Mouse (Mus musculus) macrophage (primary cell): Measurements from ENCODE around the gene Elp4. TPM values are rescaled to one million over a fixed set of nuclear protein-coding genes. Genes with fewer than 3 reads are reported as not detected.

ENCODE experiments used
- H3K27ac ChIP-seq: fragments of 350-480 bp; formaldehyde crosslinking; 2 replicates; pipeline ENCODE4 v1.9.0; 2021
- H3K36me3 ChIP-seq: fragments of 350-480 bp; formaldehyde crosslinking; 2 replicates; pipeline ENCODE4 v1.9.0; 2021; ENCODE audit errors: inconsistent target
- H3K4me3 ChIP-seq: fragments of 350-480 bp; formaldehyde crosslinking; 2 replicates; pipeline ENCODE4 v1.9.0; 2021; ENCODE audit errors: inconsistent target
- H3K79me2 ChIP-seq: fragments of 350-480 bp; formaldehyde crosslinking; 2 replicates; pipeline ENCODE4 v1.9.0; 2021; ENCODE audit errors: inconsistent target
- WGBS: methylation state at CpG from one replicate; pipeline ENCODE4 v1.1.7; 2026; ENCODE audit warnings: inconsistent platforms; ENCODE audit not compliant: missing documents; 5-methylcytosine and 5-hydroxymethylcytosine counted together
- polyA plus RNA-seq: library from polyadenylated mRNA; stranded (reverse); fragments of 250-400 nt; gene quantifications from 3 replicates; pipeline ENCODE4 v1.2.4, GENCODE M21; 2018; ENCODE audit warnings: inconsistent platforms

The Elp4 gene
- polyA plus RNA-seq, 1 experiment from 2014 or later, result 3.1 TPM

GRCm38 (mm10) chr2:105687317-105687991 is 216.9 kb downstream of the Elp4 start:
- H3K4me3 ChIP-seq, result no peak overlapping the region

GRCm38 (mm10) chr2:105686363-105687316 is 217.7 kb downstream of the Elp4 start:
- Histone ChIP-seq H3K79me2 (no peaks in the 10 kb centered on the region), H3K27ac (no peak overlapping the region), H3K36me3 (no peaks in the 10 kb centered on the region), H3K4me3 (no peak overlapping the region)
- WGBS, result 9% methylated on average over 33 of the region's 36 CpGs

More at GRCm38 (mm10) chr2:105687317-105687991, 216.9 kb downstream of the Elp4 start:
- Histone ChIP-seq H3K36me3 (no peaks in the 10 kb centered on the region), H3K79me2 (no peaks in the 10 kb centered on the region), H3K27ac (no peak overlapping the region)
- WGBS, result 12% methylated on average over 13 of the region's 13 CpGs

GRCm38 (mm10) chr2:105685651-105686050 is 218.7 kb downstream of the Elp4 start:
- Histone ChIP-seq H3K4me3 (no peak overlapping the region), H3K79me2 (no peaks in the 10 kb centered on the region), H3K27ac (no peak overlapping the region), H3K36me3 (no peaks in the 10 kb centered on the region)
- 15% methylated on average over 11 of the region's 11 CpGs for WGBS

- WGBS, result 15% methylated on average over 11 of the region's 11 CpGs
- no peak overlapping the region for H3K27ac ChIP-seq
- H3K79me2 ChIP-seq, result no peaks in the 10 kb centered on the region
Observed at GRCm38 (mm10) chr2:105684991-105685650, 219.2 kb downstream of the Elp4 start.

GRCm38 (mm10) chr2:105683771-105684410 is 220.5 kb downstream of the Elp4 start:
- WGBS, result 15% methylated on average over 21 of the region's 22 CpGs
- no peak overlapping the region for H3K4me3 ChIP-seq

More at GRCm38 (mm10) chr2:105684991-105685650, 219.2 kb downstream of the Elp4 start:
- Histone ChIP-seq H3K4me3 (no peak overlapping the region), H3K36me3 (no peaks in the 10 kb centered on the region)

GRCm38 (mm10) chr2:105682634-105683351 is 221.6 kb downstream of the Elp4 start:
- H3K27ac ChIP-seq, result no peak overlapping the region
- H3K4me3 ChIP-seq, result no peak overlapping the region
- H3K79me2 ChIP-seq, result no peaks in the 10 kb centered on the region
- WGBS, result 5% methylated on average over 21 of the region's 21 CpGs
- no peaks in the 10 kb centered on the region for H3K36me3 ChIP-seq

More at GRCm38 (mm10) chr2:105683771-105684410, 220.5 kb downstream of the Elp4 start:
- Histone ChIP-seq H3K27ac (no peak overlapping the region), H3K36me3 (no peaks in the 10 kb centered on the region), H3K79me2 (no peaks in the 10 kb centered on the region)

- WGBS, result 2% methylated on average over 23 of the region's 23 CpGs
- no peak overlapping the region for H3K4me3 ChIP-seq
- H3K27ac ChIP-seq, result no peak overlapping the region
- no peaks in the 10 kb centered on the region for H3K36me3 ChIP-seq
- H3K79me2 ChIP-seq, result no peaks in the 10 kb centered on the region
Observed at GRCm38 (mm10) chr2:105682011-105682501, 222.3 kb downstream of the Elp4 start.

GRCm38 (mm10) chr2:105680999-105681710 is 223.2 kb downstream of the Elp4 start:
- WGBS, result 9% methylated on average over 30 of the region's 30 CpGs
- H3K27ac ChIP-seq, result no peak overlapping the region
- H3K79me2 ChIP-seq, result no peaks in the 10 kb centered on the region
- H3K4me3 ChIP-seq, result no peak overlapping the region
- no peaks in the 10 kb centered on the region for H3K36me3 ChIP-seq

- Histone ChIP-seq H3K4me3 (no peak overlapping the region), H3K79me2 (no peaks in the 10 kb centered on the region), H3K27ac (no peak overlapping the region), H3K36me3 (no peaks in the 10 kb centered on the region)
- WGBS, result 7% methylated on average over 20 of the region's 24 CpGs
Observed at GRCm38 (mm10) chr2:105680146-105680998, 224.0 kb downstream of the Elp4 start.

- Histone ChIP-seq H3K36me3 (no peaks in the 10 kb centered on the region), H3K4me3 (no peak overlapping the region), H3K79me2 (no peaks in the 10 kb centered on the region), H3K27ac (no peak overlapping the region)
- WGBS, result 0% methylated on average over 2 of the region's 2 CpGs
Observed at GRCm38 (mm10) chr2:105679331-105679730, 225.0 kb downstream of the Elp4 start.

GRCm38 (mm10) chr2:105678880-105679321 is 225.5 kb downstream of the Elp4 start:
- Histone ChIP-seq H3K27ac (no peak overlapping the region), H3K36me3 (no peaks in the 10 kb centered on the region), H3K79me2 (no peaks in the 10 kb centered on the region), H3K4me3 (no peak overlapping the region)
- WGBS, result 5% methylated on average over 7 of the region's 7 CpGs

- Histone ChIP-seq H3K4me3 (no peak overlapping the region), H3K36me3 (no peaks in the 10 kb centered on the region), H3K79me2 (no peaks in the 10 kb centered on the region), H3K27ac (no peak overlapping the region)
- 4% methylated on average over 4 of the region's 4 CpGs for WGBS
Observed at GRCm38 (mm10) chr2:105678306-105678705, 226.1 kb downstream of the Elp4 start.
